Mouse (Mus musculus): ENCODE measurements around the gene Macrod2.

DNA sequence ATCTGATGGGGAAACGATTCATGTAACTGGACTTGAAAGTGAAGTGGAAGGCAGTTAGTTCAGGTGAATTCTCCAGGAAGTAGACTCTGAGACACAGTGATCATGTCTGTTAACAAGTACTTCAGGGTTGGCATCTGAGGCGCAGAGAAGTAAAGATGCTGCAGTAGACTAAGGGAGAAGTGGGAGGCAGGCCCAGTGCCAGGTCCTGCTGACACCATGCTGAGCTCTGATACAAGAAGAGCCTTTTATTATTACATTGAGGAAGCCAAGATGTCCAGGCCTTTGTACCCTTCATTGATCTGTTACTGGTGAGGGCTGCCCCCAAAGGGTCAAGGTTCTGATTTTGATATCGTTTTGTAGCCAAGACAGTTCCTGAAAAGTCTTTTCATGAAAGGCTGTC, 1327.4 kb downstream of the Macrod2 start:
- no peak for TF ChIP-seq CTCF (IDR thresholded peaks at IDR 0.05; ENCODE audit: low read depth)
- no peak for TF ChIP-seq EP300 (IDR thresholded peaks at IDR 0.05; ENCODE audit: low read depth)
